Mouse (Mus musculus): ENCODE data around the gene Ppp1r36.

Gene Ppp1r36

GRCm38 (mm10) chr12:76417433-76417854 lies at the start of gene Ppp1r36:
TSS of gene Ppp1r36 (plus strand) at chr12:76417538.
- DNase-seq: peak; percentile 50 to 65

- no peak for DNase-seq
Measured at GRCm38 (mm10) chr12:76368201-76368789, 49.0 kb upstream of the Ppp1r36 start.

GRCm38 (mm10) chr12:76368790-76369205 lies 48.5 kb upstream of the Ppp1r36 start:
- peak; percentile 37 to 71 for DNase-seq

- peak; percentile 78 to 90 for DNase-seq
Measured at GRCm38 (mm10) chr12:76369206-76369977, 47.9 kb upstream of the Ppp1r36 start, which contains the start of gene Zbtb25. TSS of gene Zbtb25 (minus strand) at chr12:76369602.

- peak; percentile 77 to 86 for DNase-seq
Measured at GRCm38 (mm10) chr12:76369978-76370830, 47.1 kb upstream of the Ppp1r36 start, which contains the start of gene Zbtb1. TSS of gene Zbtb1 (plus strand) at chr12:76370266.

- DNase-seq: peak; percentile 80 to 87
Measured at GRCm38 (mm10) chr12:76370831-76371571, 46.3 kb upstream of the Ppp1r36 start.

- DNase-seq: no peak
Measured at GRCm38 (mm10) chr12:76372046-76372445, 45.3 kb upstream of the Ppp1r36 start.

- no peak for DNase-seq
Measured at GRCm38 (mm10) chr12:76372881-76373818, 44.2 kb upstream of the Ppp1r36 start.

- DNase-seq: no peak
Measured at GRCm38 (mm10) chr12:76373991-76374390, 43.3 kb upstream of the Ppp1r36 start.

- no peak for DNase-seq
Measured at GRCm38 (mm10) chr12:76374911-76375310, 42.4 kb upstream of the Ppp1r36 start.

GRCm38 (mm10) chr12:76375506-76375905 lies 41.8 kb upstream of the Ppp1r36 start:
- no peak for DNase-seq

- peak; percentile 36 to 48 for DNase-seq
Measured at GRCm38 (mm10) chr12:76376649-76377048, 40.7 kb upstream of the Ppp1r36 start.

GRCm38 (mm10) chr12:76377059-76377458 lies 40.3 kb upstream of the Ppp1r36 start:
- DNase-seq: no peak

- no peak for DNase-seq
Measured at GRCm38 (mm10) chr12:76377726-76378125, 39.6 kb upstream of the Ppp1r36 start.

- DNase-seq: no peak
Measured at GRCm38 (mm10) chr12:76378556-76378955, 38.8 kb upstream of the Ppp1r36 start.

GRCm38 (mm10) chr12:76380151-76380550 lies 37.2 kb upstream of the Ppp1r36 start:
- DNase-seq: no peak

- DNase-seq: no peak
Measured at GRCm38 (mm10) chr12:76385342-76385741, 32.0 kb upstream of the Ppp1r36 start.

GRCm38 (mm10) chr12:76388794-76389193 lies 28.5 kb upstream of the Ppp1r36 start:
- DNase-seq: no peak

GRCm38 (mm10) chr12:76391595-76392271 lies 25.6 kb upstream of the Ppp1r36 start:
- DNase-seq: no peak

GRCm38 (mm10) chr12:76392979-76393378 lies 24.4 kb upstream of the Ppp1r36 start:
- no peak for DNase-seq

GRCm38 (mm10) chr12:76397281-76397680 lies 20.1 kb upstream of the Ppp1r36 start:
- DNase-seq: no peak
